Comparison of ENCODE assay signal across 24 mouse cellular contexts in genomic region chr7:129897511-129897910, GRCm38 (mm10).
A peak's percentile ranks its signal among the peaks of the same experiment; 100 is the strongest.
DNase-seq lines count a peak whose midpoint lies in the region; ATAC-seq and TF ChIP-seq lines count a peak whose summit lies in the region.
"Had no signal": no experiment of that assay in that cellular context is flagged by ENCODE, and none has a peak within 500 bp of the region (broad histone marks: within the 10 kb centered on the region; RNA-seq: fewer than 3 reads in every experiment).

No protein-coding gene starts in this region.

- H3K4me2 ChIP-seq in forebrain, embryonic 14.5 days (ENCODE audit: low read length): no peak overlapping the region
- H3K4me2 ChIP-seq in midbrain, embryonic 11.5 days: no peak overlapping the region
- H3K4me2 ChIP-seq in stomach, postnatal 0 days (replicated peaks; ENCODE audit: low read depth): no peak overlapping the region
- H3K4me2 ChIP-seq: embryonic facial prominence, embryonic 13.5 days; embryonic facial prominence, embryonic 15.5 days; forebrain, embryonic 13.5 days had no signal

- H3K27me3 ChIP-seq in forebrain, embryonic 10.5 days (ENCODE audit: poor library complexity, severe bottlenecking): no peaks in the 10 kb centered on the region
- no peaks in the 10 kb centered on the region for H3K27me3 ChIP-seq in forebrain, embryonic 14.5 days (replicated peaks; ENCODE audit: control insufficient read depth, insufficient read depth, low read length)
- H3K27me3 ChIP-seq in midbrain, embryonic 11.5 days (ENCODE audit: control insufficient read depth, insufficient read depth, low read length): no peaks in the 10 kb centered on the region
- H3K27me3 ChIP-seq in midbrain, embryonic 10.5 days (ENCODE audit: low read depth, poor library complexity, severe bottlenecking): 0 out of 2 replicates have a peak, but pooled peaks cover 5% of the 10 kb centered on the region
- no peaks in the 10 kb centered on the region for H3K27me3 ChIP-seq in stomach, postnatal 0 days (ENCODE audit: control insufficient read depth, insufficient read depth, low read length)
- H3K27me3 ChIP-seq: embryonic facial prominence, embryonic 13.5 days; embryonic facial prominence, embryonic 15.5 days; forebrain, embryonic 13.5 days; Patski had no signal

- H3K27ac ChIP-seq in forebrain, embryonic 10.5 days: no peak overlapping the region
- H3K27ac ChIP-seq in forebrain, embryonic 14.5 days (ENCODE audit: low read depth, low read length): no peak overlapping the region
- no peak overlapping the region for H3K27ac ChIP-seq in midbrain, embryonic 11.5 days (ENCODE audit: low read depth, low read length)
- no peak overlapping the region for H3K27ac ChIP-seq in midbrain, embryonic 10.5 days (replicated peaks)
- H3K27ac ChIP-seq in stomach, postnatal 0 days (replicated peaks): no peak overlapping the region
- H3K27ac ChIP-seq: embryonic facial prominence, embryonic 13.5 days; embryonic facial prominence, embryonic 15.5 days; forebrain, embryonic 13.5 days had no signal

- 85% methylated on average over 3 of the region's 3 CpGs for WGBS in forebrain, embryonic 10.5 days
- 84% methylated on average over 3 of the region's 3 CpGs for WGBS in forebrain, embryonic 14.5 days
- WGBS in midbrain, embryonic 11.5 days: 92% methylated on average over 3 of the region's 3 CpGs
- WGBS in midbrain, embryonic 10.5 days: 85% methylated on average over 3 of the region's 3 CpGs
- WGBS in stomach, postnatal 0 days: 64% methylated on average over 3 of the region's 3 CpGs

- no peak for TF ChIP-seq CTCF in stomach, postnatal 0 days (IDR thresholded peaks at IDR 0.05; ENCODE audit: low read depth)

- TF ChIP-seq EP300 in stomach, postnatal 0 days (optimal IDR thresholded peaks at IDR 0.05): no peak

- DNase-seq in forebrain, embryonic 10.5 days (ENCODE audit: extremely low spot score, low spot score): peak; percentile 5
- no peak for DNase-seq in forebrain, embryonic 14.5 days (ENCODE audit: low spot score)
- DNase-seq in midbrain, embryonic 11.5 days (ENCODE audit: low spot score, missing footprints): peak; percentile 66
- no peak for DNase-seq in midbrain, embryonic 10.5 days (ENCODE audit: low spot score)
- peak; percentile 10 for DNase-seq in stomach, postnatal 0 days (ENCODE audit: low spot score)
- DNase-seq: adrenal gland, adult 8-10 months; adrenal gland, postnatal 14 days; adrenal gland, postnatal 36 days; B cell, adult 2 months; cerebellum, adult 11-12 months; cerebellum, adult 2 months; cerebellum, adult 9-11 months; cerebellum, postnatal 14 days; cerebellum, postnatal 36 days; embryo, embryonic 11 days had no signal

- H3K9ac ChIP-seq in forebrain, embryonic 14.5 days (ENCODE audit: low read length): no peak overlapping the region
- no peak overlapping the region for H3K9ac ChIP-seq in midbrain, embryonic 11.5 days (ENCODE audit: low read length)
- H3K9ac ChIP-seq in stomach, postnatal 0 days (ENCODE audit: low read length): no peak overlapping the region
- H3K9ac ChIP-seq: embryonic facial prominence, embryonic 13.5 days; embryonic facial prominence, embryonic 15.5 days; forebrain, embryonic 13.5 days had no signal

- no peaks in the 10 kb centered on the region for H3K9me3 ChIP-seq in forebrain, embryonic 10.5 days
- H3K9me3 ChIP-seq in forebrain, embryonic 14.5 days (replicated peaks; ENCODE audit: control insufficient read depth, low read length): no peaks in the 10 kb centered on the region
- no peaks in the 10 kb centered on the region for H3K9me3 ChIP-seq in midbrain, embryonic 11.5 days (ENCODE audit: control insufficient read depth, low read length)
- no peaks in the 10 kb centered on the region for H3K9me3 ChIP-seq in midbrain, embryonic 10.5 days (replicated peaks)
- no peaks in the 10 kb centered on the region for H3K9me3 ChIP-seq in stomach, postnatal 0 days (ENCODE audit: control insufficient read depth, low read length)
- H3K9me3 ChIP-seq: embryonic facial prominence, embryonic 13.5 days; embryonic facial prominence, embryonic 15.5 days; forebrain, embryonic 13.5 days had no signal

- H3K4me1 ChIP-seq in forebrain, embryonic 10.5 days: no peaks in the 10 kb centered on the region
- peaks cover 2% of the 10 kb centered on the region; the same call in 1 of the 2 replicates for H3K4me1 ChIP-seq in forebrain, embryonic 14.5 days (ENCODE audit: control insufficient read depth, insufficient read depth, low read length)
- no peaks in the 10 kb centered on the region for H3K4me1 ChIP-seq in midbrain, embryonic 11.5 days (ENCODE audit: control insufficient read depth, insufficient read depth, low read length)
- H3K4me1 ChIP-seq in midbrain, embryonic 10.5 days: no peaks in the 10 kb centered on the region
- no peaks in the 10 kb centered on the region for H3K4me1 ChIP-seq in stomach, postnatal 0 days (replicated peaks; ENCODE audit: control insufficient read depth, insufficient read depth)
- H3K4me1 ChIP-seq: embryonic facial prominence, embryonic 15.5 days; forebrain, embryonic 13.5 days had no signal

- no peaks in the 10 kb centered on the region for H3K36me3 ChIP-seq in forebrain, embryonic 10.5 days (replicated peaks)
- no peaks in the 10 kb centered on the region for H3K36me3 ChIP-seq in forebrain, embryonic 14.5 days (ENCODE audit: control insufficient read depth, insufficient read depth, low read length)
- H3K36me3 ChIP-seq in midbrain, embryonic 11.5 days (ENCODE audit: control insufficient read depth, insufficient read depth, low read length): no peaks in the 10 kb centered on the region
- H3K36me3 ChIP-seq in midbrain, embryonic 10.5 days: no peaks in the 10 kb centered on the region
- no peaks in the 10 kb centered on the region for H3K36me3 ChIP-seq in stomach, postnatal 0 days (ENCODE audit: control insufficient read depth, insufficient read depth, low read length)
- H3K36me3 ChIP-seq: embryonic facial prominence, embryonic 13.5 days; embryonic facial prominence, embryonic 15.5 days; G1E had no signal

- no peak for ATAC-seq in forebrain, embryonic 14.5 days
- no peak for ATAC-seq in midbrain, embryonic 11.5 days (ENCODE audit: low FRiP score)
- no peak for ATAC-seq in stomach, postnatal 0 days (ENCODE audit: low FRiP score, low TSS enrichment)
- ATAC-seq: activated CD4-positive, CD25-positive, alpha-beta regulatory T cell, adult 4 months; CD4-positive, CD25-positive, alpha-beta regulatory T cell, adult 4 months; forebrain, embryonic 13.5 days; forebrain, embryonic 16.5 days; Patski had no signal

- no peak overlapping the region for H3K4me3 ChIP-seq in forebrain, embryonic 10.5 days
- no peak overlapping the region for H3K4me3 ChIP-seq in forebrain, embryonic 14.5 days (ENCODE audit: low read depth, low read length)
- H3K4me3 ChIP-seq in midbrain, embryonic 11.5 days (ENCODE audit: low read depth, low read length): no peak overlapping the region
- no peak overlapping the region for H3K4me3 ChIP-seq in midbrain, embryonic 10.5 days
- H3K4me3 ChIP-seq in stomach, postnatal 0 days (ENCODE audit: low read depth, low read length): no peak overlapping the region
- H3K4me3 ChIP-seq: embryonic facial prominence, embryonic 13.5 days; embryonic facial prominence, embryonic 15.5 days; erythroblast, embryonic 14.5 days; forebrain, embryonic 13.5 days had no signal

Comparison
In these comparisons a context has a peak if more than half of its experiments do, and no peak if none do; other contexts are left out.
1. DNase-seq: peak in forebrain, embryonic 10.5 days (single experiment), midbrain, embryonic 11.5 days (single experiment) and stomach, postnatal 0 days (single experiment); none in forebrain, embryonic 14.5 days (single experiment) and midbrain, embryonic 10.5 days (single experiment).